Mouse (Mus musculus) small intestine, adult 2 months (tissue): Measurements from ENCODE around the gene Ehbp1. TPM values are rescaled to one million over a fixed set of nuclear protein-coding genes. Genes with fewer than 3 reads are reported as not detected.

Experiments
- H3K27ac ChIP-seq: fragments of 200-500 bp; 2 replicates; pipeline ENCODE4 v1.5.1; 2012; ENCODE audit warnings: low read depth, low read length, control low read depth, inconsistent platforms; ENCODE audit not compliant: insufficient read depth
- H3K27me3 ChIP-seq: fragments of 200-500 bp; 2 replicates; pipeline ENCODE4 v1.6.1; 2012; ENCODE audit warnings: mild to moderate bottlenecking, moderate library complexity, low read length, inconsistent platforms; ENCODE audit not compliant: control insufficient read depth, insufficient read depth
- H3K36me3 ChIP-seq: fragments of 200-500 bp; 2 replicates; pipeline ENCODE4 v1.6.1; 2012; ENCODE audit warnings: mild to moderate bottlenecking, low read length, control low read depth, inconsistent platforms; ENCODE audit not compliant: control insufficient read depth, insufficient read depth
- H3K4me1 ChIP-seq: fragments of 200-500 bp; 2 replicates; pipeline ENCODE4 v1.6.1; 2012; ENCODE audit warnings: low read length, inconsistent platforms, mixed read lengths; ENCODE audit not compliant: control insufficient read depth, insufficient read depth, insufficient read length
- H3K4me3 ChIP-seq: fragments of 200-500 bp; 2 replicates; pipeline ENCODE4 v1.5.1; 2012; ENCODE audit warnings: low read depth, mild to moderate bottlenecking, control low read depth, inconsistent platforms, low read length, moderate library complexity
- CTCF ChIP-seq: fragments of 200-500 bp; IDR thresholded peaks from 2 replicates; pipeline ENCODE4 v1.5.1; 2012; ENCODE audit warnings: low read depth, mild to moderate bottlenecking, control low read depth, inconsistent platforms, low read length, moderate library complexity, mixed read lengths; ENCODE audit not compliant: insufficient replicate concordance, insufficient read length; ENCODE audit errors: extremely low read depth
- POLR2A ChIP-seq: fragments of 200-500 bp; IDR thresholded peaks from 2 replicates; pipeline ENCODE4 v1.6.1; 2012; ENCODE audit warnings: low read depth, mild to moderate bottlenecking, control low read depth, inconsistent platforms, low read length, moderate library complexity
- WGBS: fragments of 180-500 bp; shearing (Covaris S2); methylation state at CpG from one replicate; pipeline ENCODE4 v1.1.7; 2018; 5-methylcytosine and 5-hydroxymethylcytosine counted together
- polyA plus RNA-seq: library from polyadenylated mRNA; depleted of rRNA; stranded (reverse); fragments of >200 nt; gene quantifications from 2 replicates; pipeline ENCODE4 v1.2.3, GENCODE M21; 2012

Ehbp1 gene
- polyA plus RNA-seq, 1 experiment: 0.70 TPM

DNA sequence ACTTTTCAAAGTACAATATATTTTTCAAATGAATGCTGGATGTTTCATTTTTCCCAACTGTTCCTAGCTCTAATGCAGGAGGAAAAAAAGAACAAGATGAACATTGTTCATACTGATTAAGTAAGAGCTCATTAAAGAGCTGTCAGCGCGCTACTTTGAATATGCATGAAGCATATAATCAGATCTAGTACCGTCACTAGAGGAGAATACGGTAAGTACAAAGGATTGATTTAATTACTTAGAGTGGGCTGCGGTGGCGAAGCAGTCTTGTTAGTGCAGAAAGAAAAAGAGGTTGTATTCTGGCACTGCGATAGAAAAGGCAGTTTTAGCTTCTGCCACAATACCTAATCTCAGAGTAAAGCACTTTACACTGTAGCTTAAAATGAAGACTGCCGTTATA, 324.6 kb downstream of the Ehbp1 start:
- Histone ChIP-seq H3K4me1 (no peaks in the 10 kb centered on the region), H3K27me3 (no peaks in the 10 kb centered on the region), H3K27ac (no peak overlapping the region), H3K36me3 (no peaks in the 10 kb centered on the region), H3K4me3 (no peak overlapping the region)
- 92% methylated on average over 8 of the region's 8 CpGs for WGBS
- no peak for TF ChIP-seq CTCF
- TF ChIP-seq POLR2A: no peak

DNA sequence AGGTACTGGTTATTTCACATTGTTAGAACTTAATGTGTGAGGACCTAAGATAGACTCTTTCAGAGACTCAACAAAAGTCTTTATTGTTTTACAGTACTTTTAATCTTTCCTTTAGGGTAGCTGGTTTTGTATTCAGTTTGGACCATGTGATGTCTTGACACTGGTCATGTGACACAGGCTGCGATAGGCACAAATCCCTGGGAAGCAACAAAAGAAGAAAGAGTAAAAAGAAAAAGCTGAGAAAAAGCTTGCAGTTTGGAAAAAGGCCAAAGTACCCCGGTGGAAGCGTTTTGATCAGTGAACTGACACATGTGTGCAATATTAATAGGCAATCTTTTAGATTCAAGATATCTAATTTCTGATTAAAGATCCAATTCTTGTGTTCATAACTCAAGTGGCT, 325.8 kb downstream of the Ehbp1 start:
- 84% methylated on average over 3 of the region's 3 CpGs for WGBS
- Histone ChIP-seq H3K4me1 (no peaks in the 10 kb centered on the region), H3K4me3 (no peak overlapping the region), H3K36me3 (no peaks in the 10 kb centered on the region), H3K27me3 (no peaks in the 10 kb centered on the region), H3K27ac (no peak overlapping the region)
- no peak for TF ChIP-seq CTCF
- TF ChIP-seq POLR2A: no peak

DNA sequence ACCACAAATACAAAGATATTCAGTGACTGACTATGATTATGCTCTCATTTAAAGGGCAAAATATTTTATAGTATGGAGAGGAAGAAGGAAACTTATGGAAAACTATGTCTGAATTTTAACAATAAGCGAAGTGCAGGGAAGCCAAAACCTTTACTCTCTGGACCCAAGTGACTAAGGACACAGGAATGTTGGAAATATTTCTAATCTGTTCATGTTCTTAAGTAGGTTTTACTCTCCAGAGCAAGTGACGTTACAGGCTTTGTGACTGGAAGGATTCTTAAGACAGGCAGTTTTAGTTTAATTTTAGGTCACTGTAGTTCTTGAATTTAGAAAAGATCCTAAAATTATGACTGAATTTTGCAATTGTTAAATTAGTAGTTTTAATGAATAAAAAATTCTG, 333.3 kb downstream of the Ehbp1 start:
- no peak for TF ChIP-seq POLR2A
- Histone ChIP-seq H3K4me1 (no peaks in the 10 kb centered on the region), H3K4me3 (no peak overlapping the region), H3K27ac (no peak overlapping the region), H3K36me3 (peaks cover 5% of the 10 kb centered on the region; the same call in 1 of the 2 replicates), H3K27me3 (peaks cover 10% of the 10 kb centered on the region)
- WGBS: 77% methylated on average over 2 of the region's 2 CpGs

DNA sequence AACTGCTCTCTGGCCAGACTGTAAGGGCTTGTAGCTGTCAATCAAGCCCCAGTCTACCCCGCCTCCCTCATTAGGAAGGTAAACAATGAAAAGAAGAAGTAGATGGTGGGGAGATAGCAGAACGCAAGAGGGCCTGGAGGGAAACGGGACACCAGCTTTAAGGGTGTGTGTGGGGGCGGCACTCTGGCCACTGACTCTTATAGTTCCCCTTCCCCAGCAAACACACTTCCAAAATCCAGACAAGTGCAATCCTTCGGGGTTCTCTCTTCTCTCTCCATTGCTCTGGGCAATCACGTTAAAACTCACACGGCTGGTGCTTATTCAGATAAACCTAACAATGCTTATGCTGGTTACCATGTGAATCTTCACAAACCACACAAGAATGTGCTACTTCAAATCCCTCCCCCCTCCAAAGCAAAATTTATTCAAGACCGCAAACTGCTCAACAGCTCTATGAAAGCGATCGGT, 333.9 kb downstream of the Ehbp1 start:
- H3K4me3 ChIP-seq: no peak overlapping the region
- TF ChIP-seq CTCF: no peak
- WGBS: 41% methylated on average over 10 of the region's 10 CpGs
- peaks cover 5% of the 10 kb centered on the region; the same call in 1 of the 2 replicates for H3K36me3 ChIP-seq
- no peak overlapping the region for H3K27ac ChIP-seq
- no peaks in the 10 kb centered on the region; the same call in 1 of the 2 replicates for H3K4me1 ChIP-seq
- H3K27me3 ChIP-seq: peaks cover 16% of the 10 kb centered on the region

DNA sequence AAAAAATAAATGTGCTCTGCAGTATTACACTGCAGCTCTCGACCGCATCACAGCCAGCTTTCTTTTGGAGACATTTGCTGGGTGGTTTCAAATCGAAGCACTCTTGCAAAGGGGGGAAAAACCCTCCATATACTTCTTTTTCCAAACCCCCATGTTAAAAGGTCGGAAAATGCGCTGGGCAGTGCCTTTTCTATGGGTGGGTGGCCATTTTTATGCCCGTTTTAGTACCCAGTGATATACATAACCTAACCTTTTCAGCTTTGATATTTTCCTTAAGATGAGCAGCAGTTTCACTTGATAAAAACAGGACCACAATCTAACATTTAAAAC, 334.3 kb downstream of the Ehbp1 start:
- H3K27ac ChIP-seq: no peak overlapping the region
- no peak for TF ChIP-seq POLR2A
- TF ChIP-seq CTCF: no peak
- peaks cover 1% of the 10 kb centered on the region for H3K4me1 ChIP-seq
- peaks cover 5% of the 10 kb centered on the region; the same call in 1 of the 2 replicates for H3K36me3 ChIP-seq
- H3K4me3 ChIP-seq: no peak overlapping the region
- H3K27me3 ChIP-seq: peaks cover 20% of the 10 kb centered on the region
- 67% methylated on average over 6 of the region's 6 CpGs for WGBS

DNA sequence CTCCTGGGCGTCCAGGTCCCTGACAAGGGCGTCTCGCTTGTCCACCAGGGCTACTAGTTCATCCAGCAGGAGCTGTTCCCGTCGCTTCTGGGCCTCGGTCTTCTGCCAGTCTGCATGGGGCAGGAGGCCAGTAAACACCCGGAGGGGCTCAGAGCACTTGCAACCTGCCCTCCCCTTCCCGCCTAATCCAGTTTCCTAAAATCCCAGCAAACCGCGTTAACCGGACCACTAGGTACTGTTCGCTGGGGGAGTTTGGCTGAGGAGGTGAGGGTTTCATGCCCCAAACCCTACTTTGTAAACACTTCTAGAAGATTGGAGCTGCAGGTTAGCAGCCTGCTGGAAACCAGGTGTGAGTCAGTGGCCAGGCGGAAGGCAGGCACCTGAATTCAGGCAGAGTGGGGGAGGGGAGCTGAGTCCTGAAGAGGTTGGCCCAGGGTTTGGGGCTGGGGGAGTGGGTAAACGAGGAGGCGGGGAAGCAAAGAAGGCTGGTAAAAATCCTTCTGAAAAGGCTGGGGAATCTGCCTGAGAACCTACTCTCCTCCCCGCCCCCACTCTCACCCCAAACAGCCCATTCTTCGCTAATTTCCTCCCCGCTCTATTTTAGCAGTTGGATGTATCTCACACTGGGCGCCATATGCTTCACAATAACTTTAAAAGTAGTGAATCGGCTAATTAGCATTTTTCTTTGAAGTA, 334.9 kb downstream of the Ehbp1 start:
- Histone ChIP-seq H3K4me3 (no peak overlapping the region), H3K4me1 (peaks cover 3% of the 10 kb centered on the region), H3K27ac (no peak overlapping the region), H3K27me3 (peaks cover 25% of the 10 kb centered on the region), H3K36me3 (peaks cover 5% of the 10 kb centered on the region; the same call in 1 of the 2 replicates)
- no peak for TF ChIP-seq CTCF
- WGBS: 79% methylated on average over 20 of the region's 20 CpGs

DNA sequence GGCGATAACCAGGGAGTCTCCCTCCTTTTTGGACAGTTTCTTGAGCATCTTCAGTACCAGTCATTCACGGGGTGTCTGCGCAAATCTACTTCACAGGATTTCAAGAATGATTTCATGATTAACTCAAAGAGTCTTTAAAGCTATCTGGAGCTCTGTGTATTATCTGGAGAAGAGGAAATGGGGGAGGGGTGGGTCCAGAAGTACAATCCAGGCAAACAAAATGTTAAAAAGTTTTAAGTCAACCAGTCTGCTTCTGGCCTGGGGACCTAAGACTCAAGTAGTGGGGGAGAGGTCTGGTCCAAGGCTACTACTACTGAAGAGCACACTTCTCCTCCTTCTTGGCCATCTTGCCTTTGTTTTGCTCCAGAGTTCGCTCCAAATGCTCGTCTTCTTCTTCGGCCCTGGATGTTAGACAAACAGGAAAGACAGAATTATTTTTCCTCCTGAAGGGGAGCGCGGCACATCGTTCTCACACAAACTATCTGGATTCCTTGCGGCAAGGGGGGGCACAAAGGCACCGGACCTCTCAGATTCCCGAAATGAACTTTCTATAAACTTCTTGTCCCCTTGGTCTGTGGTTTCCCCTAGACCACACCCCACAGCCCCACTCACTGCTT, 335.5 kb downstream of the Ehbp1 start:
- Histone ChIP-seq H3K4me3 (no peak overlapping the region), H3K4me1 (peaks cover 5% of the 10 kb centered on the region), H3K27me3 (peaks cover 32% of the 10 kb centered on the region), H3K27ac (no peak overlapping the region), H3K36me3 (peaks cover 5% of the 10 kb centered on the region; the same call in 1 of the 2 replicates)
- TF ChIP-seq POLR2A: no peak
- no peak for TF ChIP-seq CTCF
- 85% methylated on average over 12 of the region's 12 CpGs for WGBS

DNA sequence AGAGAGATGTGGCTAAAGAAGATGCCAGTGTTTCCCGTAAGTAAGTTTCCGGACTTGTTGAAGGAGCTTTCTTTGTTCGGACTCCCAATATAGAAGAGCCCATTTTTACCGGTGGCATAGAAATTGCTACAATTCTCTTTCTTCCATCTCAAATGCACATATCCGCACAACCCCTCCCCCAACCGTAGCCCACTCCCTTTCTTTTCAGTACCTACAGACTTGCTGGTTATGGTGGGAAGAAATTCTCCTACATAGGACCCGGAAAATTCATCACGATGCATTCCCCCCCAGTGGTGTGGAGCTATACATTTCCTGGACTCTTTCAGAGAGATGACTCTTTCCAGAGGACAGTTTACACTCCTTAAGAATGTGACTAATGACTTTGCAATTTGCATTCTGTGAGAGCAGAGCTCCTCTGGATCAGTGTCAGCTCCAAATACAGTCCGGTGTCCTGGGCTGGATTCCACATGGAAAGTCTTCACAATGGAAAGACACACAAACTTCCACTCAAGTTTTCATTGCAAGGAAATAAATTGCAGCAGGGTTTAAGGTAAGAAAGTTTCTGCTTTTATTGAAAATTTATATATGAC, 336.7 kb downstream of the Ehbp1 start:
- peaks cover 44% of the 10 kb centered on the region for H3K27me3 ChIP-seq
- peaks cover 5% of the 10 kb centered on the region; the same call in 1 of the 2 replicates for H3K36me3 ChIP-seq
- TF ChIP-seq POLR2A: no peak
- no peak for TF ChIP-seq CTCF
- peaks cover 8% of the 10 kb centered on the region for H3K4me1 ChIP-seq
- WGBS: 86% methylated on average over 9 of the region's 9 CpGs
- H3K27ac ChIP-seq: no peak overlapping the region
- no peak overlapping the region for H3K4me3 ChIP-seq
